Mouse (Mus musculus): ENCODE data around the gene Olfr1507. TPM values are rescaled to one million over a fixed set of nuclear protein-coding genes. Genes with fewer than 3 reads are reported as not detected.

Olfr1507 gene
- polyA plus RNA-seq (2011; ENCODE audit: insufficient read depth, insufficient read length, low replicate concordance, missing spikeins): not detected in 2 replicates

GRCm38 (mm10) chr14:52495516-52495915, at the start of gene Olfr1507:
Gene Olfr1507 (minus strand): TSS chr14:52495749.
- H3K4me3 ChIP-seq (replicated peaks; ENCODE audit: control insufficient read depth, low read depth, low read length): no peak within 1 kb of the TSS
- whole genome bisulfite sequencing: 69% methylated on average over 4 of the region's 4 CpGs
- H3K4me1 ChIP-seq (ENCODE audit: control insufficient read depth, insufficient read depth, low read length): no peaks in the 10 kb centered on the region
- no peak within 1 kb of the TSS for H3K27ac ChIP-seq (ENCODE audit: control insufficient read depth, insufficient read depth, low read depth, low read length, poor library complexity)
- TF ChIP-seq CTCF (IDR thresholded peaks at IDR 0.05; ENCODE audit: control insufficient read depth, insufficient read depth, low read length) (no peak), POLR2A (IDR thresholded peaks at IDR 0.05; ENCODE audit: borderline replicate concordance, control insufficient read depth, low read depth, low read length) (no peak)

- H3K27ac ChIP-seq (ENCODE audit: control insufficient read depth, insufficient read depth, low read depth, low read length, poor library complexity): no peak overlapping the region
- TF ChIP-seq CTCF (IDR thresholded peaks at IDR 0.05; ENCODE audit: control insufficient read depth, insufficient read depth, low read length) (no peak), POLR2A (IDR thresholded peaks at IDR 0.05; ENCODE audit: borderline replicate concordance, control insufficient read depth, low read depth, low read length) (no peak)
- WGBS: 81% methylated on average over 1 of the region's 1 CpGs
- no peaks in the 10 kb centered on the region for H3K4me1 ChIP-seq (ENCODE audit: control insufficient read depth, insufficient read depth, low read length)
- no peak overlapping the region for H3K4me3 ChIP-seq (replicated peaks; ENCODE audit: control insufficient read depth, low read depth, low read length)
Observed at GRCm38 (mm10) chr14:52533336-52533735, 37.8 kb upstream of the Olfr1507 start.

DNA sequence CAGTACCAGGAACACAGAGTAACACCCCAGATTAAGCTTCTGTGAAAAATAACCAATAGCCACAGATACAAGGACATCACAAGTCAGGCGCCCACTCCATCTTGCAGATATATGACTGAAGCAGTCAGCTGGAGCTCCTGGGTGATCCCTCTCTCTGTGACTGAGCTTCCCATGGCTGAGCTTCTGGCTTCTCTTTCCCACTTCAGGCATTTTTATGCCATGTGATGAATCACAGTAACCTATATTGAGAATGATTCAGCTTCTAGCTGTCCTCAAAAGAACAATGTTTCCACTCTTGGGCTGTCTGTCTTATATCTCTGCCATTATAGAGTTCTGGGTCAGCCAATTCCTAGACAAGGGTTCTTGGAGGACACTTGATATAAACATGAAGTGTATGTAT, 29.4 kb upstream of the Olfr1507 start:
- no peak overlapping the region for H3K4me3 ChIP-seq (replicated peaks; ENCODE audit: control insufficient read depth, low read depth, low read length)
- TF ChIP-seq POLR2A (IDR thresholded peaks at IDR 0.05; ENCODE audit: borderline replicate concordance, control insufficient read depth, low read depth, low read length) (no peak), CTCF (IDR thresholded peaks at IDR 0.05; ENCODE audit: control insufficient read depth, insufficient read depth, low read length) (no peak)
- 77% methylated on average over 1 of the region's 1 CpGs for WGBS
- H3K4me1 ChIP-seq (ENCODE audit: control insufficient read depth, insufficient read depth, low read length): no peaks in the 10 kb centered on the region
- H3K27ac ChIP-seq (ENCODE audit: control insufficient read depth, insufficient read depth, low read depth, low read length, poor library complexity): no peak overlapping the region

GRCm38 (mm10) chr14:52467395-52467794, 28.2 kb downstream of the Olfr1507 start, which contains the start of gene Olfr1508:
Gene Olfr1508 (minus strand): TSS chr14:52467495.
- Histone ChIP-seq H3K4me1 (ENCODE audit: control insufficient read depth, insufficient read depth, low read length) (no peaks in the 10 kb centered on the region; the same call in 1 of the 2 replicates), H3K27ac (ENCODE audit: control insufficient read depth, insufficient read depth, low read depth, low read length, poor library complexity) (no peak within 1 kb of the TSS), H3K4me3 (replicated peaks; ENCODE audit: control insufficient read depth, low read depth, low read length) (no peak within 1 kb of the TSS)
- TF ChIP-seq CTCF (IDR thresholded peaks at IDR 0.05; ENCODE audit: control insufficient read depth, insufficient read depth, low read length) (no peak), POLR2A (IDR thresholded peaks at IDR 0.05; ENCODE audit: borderline replicate concordance, control insufficient read depth, low read depth, low read length) (no peak)
- WGBS: 71% methylated on average over 2 of the region's 2 CpGs

DNA sequence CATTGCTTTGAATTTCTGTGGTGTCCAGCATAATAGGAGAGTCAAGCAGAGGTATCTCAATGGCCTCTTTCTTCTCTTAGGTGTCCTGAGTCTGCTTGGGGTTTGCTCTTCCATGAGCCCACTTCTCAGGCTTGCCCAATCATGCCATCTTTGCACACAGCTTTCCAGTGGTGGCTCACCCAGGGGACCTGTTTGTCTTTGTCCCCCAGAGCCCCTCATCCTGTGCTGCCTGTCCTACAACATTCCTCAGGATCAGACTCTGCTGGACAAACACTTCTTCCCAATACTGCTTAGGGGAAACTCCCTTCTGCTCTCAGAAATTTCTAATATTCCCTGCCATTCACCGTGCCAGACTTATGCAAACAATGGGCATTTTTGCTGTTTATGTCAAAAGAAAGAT, 29.8 kb downstream of the Olfr1507 start:
- no peak overlapping the region for H3K4me3 ChIP-seq (replicated peaks; ENCODE audit: control insufficient read depth, low read depth, low read length)
- WGBS: 83% methylated on average over 1 of the region's 1 CpGs
- TF ChIP-seq POLR2A (IDR thresholded peaks at IDR 0.05; ENCODE audit: borderline replicate concordance, control insufficient read depth, low read depth, low read length) (no peak), CTCF (IDR thresholded peaks at IDR 0.05; ENCODE audit: control insufficient read depth, insufficient read depth, low read length) (no peak)
- H3K4me1 ChIP-seq (ENCODE audit: control insufficient read depth, insufficient read depth, low read length): no peaks in the 10 kb centered on the region; the same call in 1 of the 2 replicates
- H3K27ac ChIP-seq (ENCODE audit: control insufficient read depth, insufficient read depth, low read depth, low read length, poor library complexity): no peak overlapping the region

DNA sequence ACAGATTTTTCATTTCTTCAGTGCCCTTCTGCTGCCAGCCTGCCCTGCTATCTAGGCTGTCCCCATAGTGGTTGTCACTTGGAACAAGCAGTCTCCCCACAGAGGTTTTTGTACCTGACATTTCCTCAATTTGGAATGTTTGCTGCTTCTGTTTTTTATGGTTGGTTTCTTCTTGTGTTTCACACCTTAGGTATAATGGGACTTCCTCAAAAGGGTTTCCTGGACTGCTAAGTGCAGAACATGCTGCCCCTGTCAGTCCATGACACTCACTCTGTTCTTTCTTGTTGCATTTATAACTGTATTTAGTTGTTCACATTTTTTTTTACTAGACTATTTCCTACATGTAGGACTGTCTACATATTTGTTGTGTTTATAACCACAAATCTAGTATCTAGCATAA, 33.6 kb downstream of the Olfr1507 start:
- Histone ChIP-seq H3K27ac (ENCODE audit: control insufficient read depth, insufficient read depth, low read depth, low read length, poor library complexity) (no peak overlapping the region), H3K4me3 (replicated peaks; ENCODE audit: control insufficient read depth, low read depth, low read length) (no peak overlapping the region), H3K4me1 (ENCODE audit: control insufficient read depth, insufficient read depth, low read length) (no peaks in the 10 kb centered on the region; the same call in 1 of the 2 replicates)
- no peak for TF ChIP-seq CTCF (IDR thresholded peaks at IDR 0.05; ENCODE audit: control insufficient read depth, insufficient read depth, low read length)
- no peak for TF ChIP-seq POLR2A (IDR thresholded peaks at IDR 0.05; ENCODE audit: borderline replicate concordance, control insufficient read depth, low read depth, low read length)

- H3K4me1 ChIP-seq (ENCODE audit: control insufficient read depth, insufficient read depth, low read length): peaks cover 2% of the 10 kb centered on the region
- peak overlapping the region; percentile 56 for H3K27ac ChIP-seq (ENCODE audit: control insufficient read depth, insufficient read depth, low read depth, low read length, poor library complexity)
- WGBS: 2% methylated on average over 8 of the region's 8 CpGs
- no peak overlapping the region for H3K4me3 ChIP-seq (replicated peaks; ENCODE audit: control insufficient read depth, low read depth, low read length)
- TF ChIP-seq CTCF (IDR thresholded peaks at IDR 0.05; ENCODE audit: control insufficient read depth, insufficient read depth, low read length): no peak
- TF ChIP-seq POLR2A (IDR thresholded peaks at IDR 0.05; ENCODE audit: borderline replicate concordance, control insufficient read depth, low read depth, low read length): no peak
Observed at GRCm38 (mm10) chr14:52451138-52451537, 44.4 kb downstream of the Olfr1507 start.

DNA sequence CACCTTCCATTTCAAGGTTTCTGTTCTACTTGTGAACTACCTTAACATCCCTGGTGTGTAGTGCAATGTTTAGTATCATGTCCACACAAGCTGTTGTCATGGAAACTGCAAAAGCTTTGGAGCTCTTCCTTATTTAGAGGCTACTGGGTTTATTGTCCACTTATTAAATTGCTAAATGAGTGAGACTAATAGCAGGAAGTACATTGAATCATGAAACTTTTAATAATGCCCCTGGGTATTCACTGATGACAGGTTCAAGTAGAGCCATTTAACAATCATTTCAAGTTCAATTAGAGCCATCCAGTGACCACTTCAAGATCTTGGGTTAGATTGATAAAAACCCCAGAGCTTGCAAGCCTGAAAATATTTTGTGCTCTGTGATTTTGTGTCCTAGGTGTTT, 52.9 kb downstream of the Olfr1507 start, which contains the start of gene Olfr1509:
TSS of gene Olfr1509 (plus strand) at position 301 of the 400 bp plus-strand sequence.
- TF ChIP-seq CTCF (IDR thresholded peaks at IDR 0.05; ENCODE audit: control insufficient read depth, insufficient read depth, low read length): no peak
- no peak for TF ChIP-seq POLR2A (IDR thresholded peaks at IDR 0.05; ENCODE audit: borderline replicate concordance, control insufficient read depth, low read depth, low read length)
- H3K27ac ChIP-seq (ENCODE audit: control insufficient read depth, insufficient read depth, low read depth, low read length, poor library complexity): no peak within 1 kb of the TSS
- H3K4me1 ChIP-seq (ENCODE audit: control insufficient read depth, insufficient read depth, low read length): no peaks in the 10 kb centered on the region
- H3K4me3 ChIP-seq (replicated peaks; ENCODE audit: control insufficient read depth, low read depth, low read length): no peak within 1 kb of the TSS

Other genes starting within 250 kb of the Olfr1507 start
- gene Chd8, start 238.0 kb downstream of the Olfr1507 start, polyA plus RNA-seq (2011; ENCODE audit: insufficient read depth, insufficient read length, low replicate concordance, missing spikeins): 38.2 and 71.8 TPM in 2 replicates
- 8.3 and 25.6 TPM in 2 replicates for gene Tox4, start 216.6 kb downstream of the Olfr1507 start, polyA plus RNA-seq (2011; ENCODE audit: insufficient read depth, insufficient read length, low replicate concordance, missing spikeins)
- 6.7 and 7.9 TPM in 2 replicates for gene Rab2b, start 216.2 kb downstream of the Olfr1507 start, polyA plus RNA-seq (2011; ENCODE audit: insufficient read depth, insufficient read length, low replicate concordance, missing spikeins)
- gene Mettl3, start 190.6 kb downstream of the Olfr1507 start, polyA plus RNA-seq (2011; ENCODE audit: insufficient read depth, insufficient read length, low replicate concordance, missing spikeins): 64.5 and 98.3 TPM in 2 replicates
- gene Sall2, start 167.0 kb downstream of the Olfr1507 start, polyA plus RNA-seq (2011; ENCODE audit: insufficient read depth, insufficient read length, low replicate concordance, missing spikeins): 0.66 and 1.7 TPM in 2 replicates
- not detected in 2 replicates for gene Olfr1513, start 139.3 kb downstream of the Olfr1507 start, polyA plus RNA-seq (2011; ENCODE audit: insufficient read depth, insufficient read length, low replicate concordance, missing spikeins)
- gene Olfr1512, start 116.6 kb downstream of the Olfr1507 start, polyA plus RNA-seq (2011; ENCODE audit: insufficient read depth, insufficient read length, low replicate concordance, missing spikeins): not detected in 2 replicates
- gene Olfr1511, start 98.4 kb downstream of the Olfr1507 start, polyA plus RNA-seq (2011; ENCODE audit: insufficient read depth, insufficient read length, low replicate concordance, missing spikeins): not detected in 2 replicates
- not detected in 2 replicates for gene Olfr1510, start 81.4 kb downstream of the Olfr1507 start, polyA plus RNA-seq (2011; ENCODE audit: insufficient read depth, insufficient read length, low replicate concordance, missing spikeins)
- gene Olfr1509, start 52.8 kb downstream of the Olfr1507 start, polyA plus RNA-seq (2011; ENCODE audit: insufficient read depth, insufficient read length, low replicate concordance, missing spikeins): not detected in 2 replicates
- not detected in 2 replicates for gene Olfr1508, start 28.3 kb downstream of the Olfr1507 start, polyA plus RNA-seq (2011; ENCODE audit: insufficient read depth, insufficient read length, low replicate concordance, missing spikeins)

All from bone marrow, adult 2 months (tissue).